Mouse (Mus musculus) lung, postnatal 36 days (tissue): ENCODE measurements at regions not wholly inside any gene's neighbourhood (a gene's known extent, or its start where the extent isn't known, plus 50 kb on each side); places are given as distances from the start of the nearest gene placed in this dataset.

Experiments used
- DNase-seq: peaks from one replicate; pipeline ENCODE4 v3.0.0; 2022; ENCODE audit warnings: mixed read lengths

DNA sequence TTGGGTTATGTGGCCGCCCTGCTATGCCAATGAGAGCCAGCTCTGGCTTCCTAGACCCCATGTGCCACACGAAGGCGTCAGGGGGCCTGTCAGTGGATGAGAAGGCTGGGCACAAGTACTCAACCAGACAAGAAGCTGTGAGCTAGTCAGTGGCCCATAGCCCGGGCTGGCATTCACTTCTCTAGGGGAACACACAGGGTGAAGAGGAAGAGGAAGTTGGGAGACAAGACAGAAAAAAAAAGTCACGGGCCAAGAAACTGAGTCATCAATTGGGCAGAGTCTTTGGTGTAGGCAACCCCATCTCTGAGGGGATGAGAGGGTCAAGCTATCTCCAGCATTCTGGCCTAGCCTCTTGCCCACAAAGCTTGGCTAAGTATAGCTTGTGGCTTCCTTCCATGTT is 93.8 kb upstream of the Rybp start:
- peak; percentile 12 for DNase-seq

GRCm38 (mm10) chr6:100380536-100380935 is 93.3 kb upstream of the Rybp start:
- no peak for DNase-seq

GRCm38 (mm10) chr6:100379792-100380191 is 92.5 kb upstream of the Rybp start:
- DNase-seq, result peak; percentile 7

- no peak for DNase-seq
Measured at GRCm38 (mm10) chr6:100378533-100378874, 91.2 kb upstream of the Rybp start.

DNA sequence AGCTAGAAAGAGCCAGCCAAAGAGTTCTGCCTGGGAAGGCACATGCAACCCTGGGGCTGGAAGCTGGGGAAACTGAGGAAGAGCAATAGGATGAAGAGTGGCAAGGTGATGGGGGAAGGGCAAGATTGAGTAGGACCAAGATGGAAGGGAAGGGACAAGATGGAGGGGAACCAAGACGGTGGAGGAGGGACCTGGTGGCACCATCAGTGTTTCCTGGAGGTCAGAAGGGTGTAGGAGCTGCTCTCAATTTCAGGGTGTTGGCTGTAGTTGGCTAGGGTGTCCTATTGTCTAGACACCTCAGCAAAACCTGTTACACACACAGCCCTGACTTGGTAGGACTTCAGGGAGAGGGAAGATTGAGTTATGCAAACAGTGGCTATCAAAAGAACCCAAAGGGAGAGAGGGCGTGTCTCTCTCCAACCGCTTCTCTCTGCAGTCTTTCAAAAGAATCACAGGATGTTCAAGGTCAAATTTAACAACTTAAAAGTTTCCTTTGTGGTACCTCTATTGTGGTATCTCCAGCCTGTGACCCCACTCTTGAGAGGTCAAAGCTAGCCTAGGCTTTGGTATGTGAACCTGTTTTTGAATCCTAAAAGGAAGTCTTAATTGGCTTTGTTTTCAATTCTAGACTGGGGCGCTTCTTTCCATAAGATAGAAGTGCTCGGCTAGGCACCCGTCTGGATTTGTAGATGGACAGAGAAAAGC is 90.7 kb upstream of the Rybp start:
- DNase-seq, result no peak

- no peak for DNase-seq
Measured at GRCm38 (mm10) chr6:100376656-100377055, 89.4 kb upstream of the Rybp start.

GRCm38 (mm10) chr6:100370828-100371227 is 83.5 kb upstream of the Rybp start:
- no peak for DNase-seq

DNA sequence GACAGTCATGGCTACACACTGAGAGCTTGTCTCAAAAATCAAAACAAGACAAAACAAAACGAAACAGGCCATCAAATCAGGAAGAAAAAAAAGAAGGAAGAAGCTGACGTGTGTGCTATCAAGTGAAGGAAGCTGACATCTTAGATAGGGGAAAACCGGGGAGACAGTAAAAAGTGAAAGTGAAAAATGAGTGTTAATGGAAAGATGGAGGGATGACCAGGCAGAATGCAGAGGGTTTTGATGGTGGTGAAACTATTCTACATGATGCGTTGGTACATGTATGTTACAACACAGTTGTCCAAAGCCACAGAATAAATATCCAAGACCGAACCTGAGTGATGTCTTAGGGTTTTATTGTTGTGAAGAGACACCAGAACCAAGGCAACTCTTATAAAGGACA is 83.1 kb upstream of the Rybp start:
- no peak for DNase-seq

DNA sequence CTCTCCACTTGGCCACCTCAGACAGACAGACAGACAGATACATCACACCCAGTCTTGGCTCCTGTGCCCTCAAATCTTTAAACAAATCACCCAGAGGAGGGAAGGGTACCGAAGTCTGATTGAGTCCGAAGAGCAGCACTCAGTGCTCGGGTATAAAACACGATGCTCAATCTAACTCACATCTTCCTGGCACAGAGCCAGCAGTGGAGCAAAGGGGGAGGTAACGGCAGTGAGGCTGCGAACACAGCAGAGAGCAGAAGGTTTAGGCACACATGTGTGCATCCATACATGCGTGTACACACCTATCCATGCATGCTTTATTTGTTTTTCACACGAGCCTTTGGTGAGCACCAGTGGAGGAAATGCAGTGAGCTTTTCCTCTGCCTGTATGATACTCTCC is 78.9 kb upstream of the Rybp start:
- DNase-seq, result no peak

DNA sequence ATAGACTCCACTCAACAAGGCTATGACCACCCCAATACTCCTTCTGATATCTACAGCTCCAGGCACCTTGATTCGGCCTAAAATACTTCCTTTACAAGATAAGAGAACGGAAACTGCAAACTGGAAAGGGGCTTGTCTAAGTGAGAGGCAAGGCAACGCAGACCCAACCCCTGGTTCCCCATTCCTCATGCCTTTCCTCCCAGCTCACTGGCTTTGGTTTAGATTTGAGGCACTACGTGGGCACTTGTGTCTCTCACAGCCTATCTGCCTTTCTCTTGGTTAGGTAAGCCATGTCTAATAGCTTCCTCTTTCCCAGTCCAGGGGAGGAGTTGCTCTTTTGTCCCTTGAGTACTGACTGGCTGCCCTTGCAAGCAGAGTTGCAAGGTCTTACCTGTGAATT is 78.5 kb upstream of the Rybp start:
- DNase-seq, result no peak

- no peak for DNase-seq
Measured at GRCm38 (mm10) chr6:100363683-100364082, 76.4 kb upstream of the Rybp start.

DNA sequence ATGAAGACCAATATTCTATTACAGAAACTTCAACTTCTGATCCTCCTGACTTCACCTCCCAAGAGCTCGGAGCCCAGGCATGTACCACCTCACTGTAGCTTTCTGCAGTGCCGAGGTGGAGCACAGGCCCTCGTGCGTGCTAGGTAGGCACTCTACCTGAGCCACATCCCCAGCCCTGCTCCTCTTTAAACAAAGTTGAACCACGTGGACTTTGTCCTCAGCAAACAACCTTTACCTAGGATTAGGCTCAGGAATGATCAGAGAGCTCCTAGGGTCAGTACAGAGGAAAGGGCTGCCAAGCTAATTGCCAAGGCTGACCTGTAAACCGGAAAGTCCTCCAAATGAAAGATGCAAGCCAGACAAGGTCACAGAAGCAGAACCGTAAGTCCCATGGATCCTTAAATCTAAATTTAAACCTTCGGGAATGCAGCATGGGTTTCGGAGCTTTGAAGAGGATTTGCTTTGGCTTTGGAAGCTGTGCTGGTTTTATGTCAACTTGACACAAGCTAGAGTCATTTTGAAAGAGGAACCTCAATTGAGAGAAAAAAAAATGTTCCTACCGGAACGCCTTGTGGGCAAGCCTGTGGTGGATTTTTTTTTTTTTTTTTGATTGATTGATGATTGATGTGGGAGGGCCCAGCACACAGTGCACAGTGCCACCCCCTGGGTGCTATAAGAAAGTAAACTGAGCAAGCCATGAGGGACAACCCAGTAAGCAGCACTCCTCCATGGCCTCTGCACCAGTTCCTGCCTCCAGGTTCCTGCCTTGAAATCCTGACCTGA is 69.5 kb upstream of the Rybp start:
- peak; percentile 12 for DNase-seq

DNA sequence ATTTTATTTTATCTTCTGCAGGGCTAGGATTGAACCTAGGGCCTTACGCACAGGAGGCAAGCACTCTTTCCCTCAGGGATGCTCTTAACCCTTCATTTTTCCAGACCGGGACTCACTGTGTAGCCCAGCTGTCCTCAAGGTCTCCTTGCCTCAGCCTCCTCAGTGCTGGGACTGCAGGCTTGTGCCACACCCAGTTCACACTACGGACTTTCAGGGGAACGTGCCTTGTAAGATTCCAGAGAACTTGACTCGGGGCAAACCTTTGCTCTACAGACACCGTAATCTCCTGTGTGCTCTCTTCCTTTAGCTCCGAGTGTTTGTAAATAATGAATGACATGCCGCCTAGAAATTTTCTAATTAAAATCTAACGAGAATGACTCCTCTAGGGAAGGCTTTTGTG is 68.6 kb upstream of the Rybp start:
- DNase-seq, result no peak

DNA sequence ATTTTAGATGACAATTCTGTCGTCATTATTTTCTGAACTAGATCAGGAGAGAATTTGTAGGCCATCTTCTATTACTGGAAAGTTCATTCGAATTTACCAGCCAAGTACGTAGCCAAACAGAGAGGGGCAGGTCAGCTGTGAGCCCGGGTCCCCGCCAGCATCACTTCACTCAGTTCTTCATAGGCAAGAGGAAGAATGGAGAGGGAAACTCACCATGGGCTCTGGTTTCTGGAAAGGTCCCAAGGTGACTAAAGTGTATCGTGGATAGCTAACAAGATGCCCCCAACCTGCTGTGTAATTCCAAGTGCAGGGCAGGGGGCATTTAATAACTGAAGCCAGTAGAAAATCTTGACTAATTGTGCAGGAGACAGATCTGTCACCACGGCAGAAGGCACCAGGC is 60.2 kb upstream of the Rybp start:
- no peak for DNase-seq

- no peak for DNase-seq
Measured at GRCm38 (mm10) chr6:100345073-100345472, 57.8 kb upstream of the Rybp start.

DNA sequence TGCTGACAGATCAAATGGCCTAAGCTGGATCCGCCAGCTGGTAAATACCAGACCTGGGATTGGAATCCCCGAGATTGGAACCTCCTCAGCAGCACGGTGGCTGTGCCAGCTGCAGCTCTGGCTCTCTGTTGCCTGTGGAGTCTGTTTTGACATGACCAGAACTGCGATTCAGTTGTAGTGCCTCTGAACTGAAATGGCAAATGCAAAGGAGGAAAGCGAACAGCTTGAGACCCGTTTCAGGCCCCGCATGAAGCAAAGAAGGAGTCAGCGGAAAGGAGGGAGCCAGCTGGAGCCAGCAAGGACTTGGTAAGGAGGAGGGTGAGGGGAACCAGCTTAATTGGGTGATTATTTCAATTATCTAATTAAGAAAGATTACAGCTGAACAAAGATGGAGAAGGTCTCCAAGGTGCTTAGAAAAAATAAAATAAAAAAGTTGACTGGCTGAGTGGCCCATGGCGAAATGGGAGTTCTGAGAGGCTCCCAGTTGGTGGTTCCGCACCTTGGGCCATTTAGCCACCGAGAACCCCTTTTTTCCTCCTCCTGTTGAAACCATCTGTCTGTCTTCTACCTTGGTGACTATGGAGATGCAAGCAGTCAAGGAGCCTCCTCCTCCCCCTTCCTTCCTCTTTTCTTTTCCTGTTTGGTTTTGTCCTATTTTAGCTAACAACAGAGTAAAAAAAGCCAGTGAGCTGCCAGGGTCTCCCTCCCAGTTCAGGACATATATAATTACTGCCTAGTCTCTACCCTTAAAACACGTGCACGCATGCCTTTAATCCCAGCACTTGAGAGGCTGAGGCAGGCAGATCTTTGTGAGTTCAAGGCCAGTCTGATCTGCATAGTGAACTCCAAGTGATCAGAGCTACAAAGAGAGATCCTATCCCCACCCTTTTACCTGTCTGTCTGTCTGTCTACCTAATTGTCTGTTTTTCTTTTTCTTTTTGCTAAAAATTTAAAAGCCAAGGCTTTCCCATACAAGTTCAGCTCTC is 54.3 kb upstream of the Rybp start:
- no peak for DNase-seq

DNA sequence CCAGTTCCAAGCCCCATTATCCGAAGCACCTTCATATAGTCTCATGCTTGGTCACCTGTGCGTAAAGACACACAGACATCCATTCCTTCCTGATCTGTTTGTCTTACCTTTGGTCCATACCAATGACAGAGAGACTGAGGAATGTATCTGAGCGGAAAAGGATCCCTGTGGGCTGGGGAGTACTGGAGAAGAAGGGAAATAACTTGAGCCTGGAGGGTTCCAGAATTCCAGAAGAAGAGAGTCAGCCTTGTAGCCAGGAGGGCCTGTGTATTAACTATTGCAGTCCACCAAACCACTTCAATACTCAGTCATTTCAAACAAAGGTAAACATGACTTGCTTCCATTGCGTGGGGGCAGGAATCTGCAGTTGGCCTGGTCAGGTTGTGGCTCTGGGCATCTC is 51.0 kb upstream of the Rybp start:
- no peak for DNase-seq
